Mouse (Mus musculus): ENCODE data around the gene Pde7b.

Gene Pde7b

GRCm38 (mm10) chr10:20724906-20725305 is at the start of gene Pde7b:
Gene Pde7b, minus strand, starts transcription at chr10:20725078.
- peak; percentile 83 for DNase-seq

GRCm38 (mm10) chr10:20772056-20772455 is 47.2 kb upstream of the Pde7b start:
- DNase-seq: no peak

- no peak for DNase-seq
Observed at GRCm38 (mm10) chr10:20770418-20770888, 45.6 kb upstream of the Pde7b start.

- DNase-seq: no peak
Observed at GRCm38 (mm10) chr10:20769557-20770417, 44.9 kb upstream of the Pde7b start.

GRCm38 (mm10) chr10:20764352-20764751 is 39.5 kb upstream of the Pde7b start:
- DNase-seq: no peak

- no peak for DNase-seq
Observed at GRCm38 (mm10) chr10:20758939-20759338, 34.1 kb upstream of the Pde7b start.

- DNase-seq: no peak
Observed at GRCm38 (mm10) chr10:20758259-20758658, 33.4 kb upstream of the Pde7b start.

- DNase-seq: no peak
Observed at GRCm38 (mm10) chr10:20756219-20756618, 31.3 kb upstream of the Pde7b start.

GRCm38 (mm10) chr10:20752883-20753282 is 28.0 kb upstream of the Pde7b start:
- no peak for DNase-seq

GRCm38 (mm10) chr10:20750642-20751251 is 25.9 kb upstream of the Pde7b start:
- no peak for DNase-seq

- DNase-seq: no peak
Observed at GRCm38 (mm10) chr10:20748938-20749337, 24.1 kb upstream of the Pde7b start.

GRCm38 (mm10) chr10:20747229-20747628 is 22.4 kb upstream of the Pde7b start:
- no peak for DNase-seq

GRCm38 (mm10) chr10:20739801-20740200 is 14.9 kb upstream of the Pde7b start:
- no peak for DNase-seq

GRCm38 (mm10) chr10:20737146-20737545 is 12.3 kb upstream of the Pde7b start:
- no peak for DNase-seq

- no peak for DNase-seq
Observed at GRCm38 (mm10) chr10:20735775-20736449, 11.0 kb upstream of the Pde7b start.

GRCm38 (mm10) chr10:20733576-20733975 is 8.7 kb upstream of the Pde7b start:
- DNase-seq: no peak

GRCm38 (mm10) chr10:20732180-20732579 is 7.3 kb upstream of the Pde7b start:
- DNase-seq: no peak

GRCm38 (mm10) chr10:20730034-20730433 is 5.2 kb upstream of the Pde7b start:
- DNase-seq: no peak

GRCm38 (mm10) chr10:20725384-20725983 is 606 bp upstream of the Pde7b start:
- DNase-seq: peak; percentile 17

- DNase-seq: no peak
Observed at GRCm38 (mm10) chr10:20724451-20724850, 427 bp downstream of the Pde7b start.

- no peak for DNase-seq
Observed at GRCm38 (mm10) chr10:20723962-20724361, 916 bp downstream of the Pde7b start.

GRCm38 (mm10) chr10:20723521-20723915 is 1.4 kb downstream of the Pde7b start:
- no peak for DNase-seq

All from right cerebral cortex, postnatal 25 days (tissue).